Mouse (Mus musculus): ENCODE measurements around the gene Cideb.

The Cideb gene

GRCm38 (mm10) chr14:55758363-55758784 lies at the start of gene Cideb:
TSS of gene Cideb (minus strand) at chr14:55758458.
- DNase-seq = peak; percentile 25

- DNase-seq = no peak
Observed at GRCm38 (mm10) chr14:55795380-55796163, 37.3 kb upstream of the Cideb start.

GRCm38 (mm10) chr14:55793946-55794345 lies 35.7 kb upstream of the Cideb start:
- DNase-seq = no peak

GRCm38 (mm10) chr14:55793461-55793860 lies 35.2 kb upstream of the Cideb start:
- DNase-seq = no peak

- no peak for DNase-seq
Observed at GRCm38 (mm10) chr14:55788256-55789050, 30.2 kb upstream of the Cideb start, which contains the start of gene Ripk3. TSS of gene Ripk3 (minus strand) at chr14:55788865.

- no peak for DNase-seq
Observed at GRCm38 (mm10) chr14:55787731-55788130, 29.5 kb upstream of the Cideb start.

GRCm38 (mm10) chr14:55785195-55785594 lies 26.9 kb upstream of the Cideb start:
- DNase-seq = no peak

GRCm38 (mm10) chr14:55783958-55784235 lies 25.6 kb upstream of the Cideb start, which contains the start of gene Adcy4:
TSS of gene Adcy4 (minus strand) at chr14:55784095.
- DNase-seq = no peak

- no peak for DNase-seq
Observed at GRCm38 (mm10) chr14:55783171-55783957, 25.1 kb upstream of the Cideb start.

GRCm38 (mm10) chr14:55782361-55782960 lies 24.2 kb upstream of the Cideb start:
- DNase-seq = no peak

GRCm38 (mm10) chr14:55781310-55781709 lies 23.1 kb upstream of the Cideb start:
- DNase-seq = peak; percentile 62

- no peak for DNase-seq
Observed at GRCm38 (mm10) chr14:55780736-55781135, 22.5 kb upstream of the Cideb start.

GRCm38 (mm10) chr14:55779656-55780055 lies 21.4 kb upstream of the Cideb start:
- no peak for DNase-seq

GRCm38 (mm10) chr14:55778686-55779085 lies 20.4 kb upstream of the Cideb start:
- no peak for DNase-seq

- DNase-seq = no peak
Observed at GRCm38 (mm10) chr14:55777806-55778205, 19.5 kb upstream of the Cideb start.

GRCm38 (mm10) chr14:55777176-55777575 lies 18.9 kb upstream of the Cideb start:
- DNase-seq = no peak

- no peak for DNase-seq
Observed at GRCm38 (mm10) chr14:55776711-55777110, 18.5 kb upstream of the Cideb start.

- DNase-seq = no peak
Observed at GRCm38 (mm10) chr14:55769087-55769703, 10.9 kb upstream of the Cideb start.

- no peak for DNase-seq
Observed at GRCm38 (mm10) chr14:55768555-55768954, 10.3 kb upstream of the Cideb start.

GRCm38 (mm10) chr14:55767519-55768414 lies 9.5 kb upstream of the Cideb start:
- DNase-seq = peak; percentile 83

GRCm38 (mm10) chr14:55765696-55766095 lies 7.4 kb upstream of the Cideb start, which contains the start of gene Ltb4r1:
TSS of gene Ltb4r1 (plus strand) at chr14:55765962.
- no peak for DNase-seq

Measured in cerebellum, adult 9-11 months (tissue).